19 mouse cellular contexts compared by ENCODE assay signal in the genomic region with DNA sequence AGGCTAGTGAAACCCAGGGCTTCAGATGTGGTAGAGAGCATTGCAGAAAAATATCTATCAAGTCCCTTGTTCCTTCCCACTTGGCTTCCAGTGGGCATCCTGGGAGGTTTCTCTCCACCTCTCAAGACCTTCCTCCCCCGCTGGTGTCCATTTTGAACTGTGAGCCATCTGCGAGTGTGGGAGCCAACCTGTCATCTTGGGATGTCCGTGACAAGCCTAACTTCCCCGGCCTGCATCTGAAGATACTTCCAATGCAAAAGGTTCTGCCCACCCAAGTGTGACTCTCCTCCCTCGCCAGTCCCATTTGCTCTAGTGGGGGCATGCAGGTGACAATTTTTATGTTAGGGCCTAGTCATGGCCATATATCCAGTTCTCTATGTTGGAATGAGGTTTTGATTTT.
DNase-seq lines count a peak whose midpoint lies in the region; ATAC-seq and TF ChIP-seq lines count a peak whose summit lies in the region.
"Had no signal": no experiment of that assay in that cellular context is flagged by ENCODE, and none has a peak within 500 bp of the region (broad histone marks: within the 10 kb centered on the region; RNA-seq: fewer than 3 reads in every experiment).

No protein-coding gene starts in this region.

- no peak for TF ChIP-seq CTCF in layer of hippocampus, adult 2 months (conservative IDR thresholded peaks at IDR 0.05)
- TF ChIP-seq CTCF in midbrain, postnatal 0 days (IDR thresholded peaks at IDR 0.05): no peak
- no peak for TF ChIP-seq CTCF in left cerebral cortex, adult 2 months (IDR thresholded peaks at IDR 0.05)

- no peak overlapping the region for H3K9ac ChIP-seq in hindbrain, embryonic 11.5 days (ENCODE audit: low read depth, low read length)
- H3K9ac ChIP-seq in midbrain, postnatal 0 days (replicated peaks; ENCODE audit: low read length, poor library complexity, severe bottlenecking): no peak overlapping the region

- H3K4me3 ChIP-seq in layer of hippocampus, adult 2 months: no peak overlapping the region
- no peak overlapping the region for H3K4me3 ChIP-seq in hindbrain, embryonic 11.5 days (ENCODE audit: low read depth, low read length)
- no peak overlapping the region for H3K4me3 ChIP-seq in midbrain, embryonic 10.5 days
- no peak overlapping the region for H3K4me3 ChIP-seq in midbrain, postnatal 0 days (ENCODE audit: low read depth, low read length)
- no peak overlapping the region for H3K4me3 ChIP-seq in left cerebral cortex, adult 2 months
- H3K4me3 ChIP-seq: erythroblast, embryonic 14.5 days; heart, embryonic 10.5 days; megakaryocyte, embryonic 14.5 days; myocyte had no signal

- ATAC-seq in hindbrain, embryonic 11.5 days (ENCODE audit: low FRiP score): peak; percentile 39; the same call in 1 of the 2 replicates
- ATAC-seq in midbrain, postnatal 0 days (ENCODE audit: low FRiP score): no peak
- ATAC-seq: CD4-positive, CD25-positive, alpha-beta regulatory T cell, adult 4 months; Patski had no signal

- 0 out of 2 replicates have a peak, but pooled peaks cover 6% of the 10 kb centered on the region for H3K4me1 ChIP-seq in hindbrain, embryonic 11.5 days (replicated peaks; ENCODE audit: control insufficient read depth, insufficient read depth, low read length)
- peaks cover 25% of the 10 kb centered on the region for H3K4me1 ChIP-seq in midbrain, embryonic 10.5 days
- peaks cover 21% of the 10 kb centered on the region for H3K4me1 ChIP-seq in midbrain, postnatal 0 days (ENCODE audit: insufficient read depth, low read length)
- H3K4me1 ChIP-seq: heart, embryonic 10.5 days had no signal

- no peaks in the 10 kb centered on the region for H3K9me3 ChIP-seq in hindbrain, embryonic 11.5 days (ENCODE audit: control insufficient read depth, low read length)
- H3K9me3 ChIP-seq in midbrain, embryonic 10.5 days (replicated peaks): no peaks in the 10 kb centered on the region
- no peaks in the 10 kb centered on the region for H3K9me3 ChIP-seq in midbrain, postnatal 0 days (ENCODE audit: low read length)
- H3K9me3 ChIP-seq: heart, embryonic 10.5 days had no signal

- 73% methylated on average over 5 of the region's 5 CpGs for WGBS in hindbrain, embryonic 11.5 days
- 72% methylated on average over 5 of the region's 5 CpGs for WGBS in midbrain, embryonic 10.5 days
- WGBS in midbrain, postnatal 0 days: 63% methylated on average over 5 of the region's 5 CpGs

- no peaks in the 10 kb centered on the region for H3K36me3 ChIP-seq in hindbrain, embryonic 11.5 days (ENCODE audit: control insufficient read depth, insufficient read depth, low read length)
- H3K36me3 ChIP-seq in midbrain, embryonic 10.5 days: no peaks in the 10 kb centered on the region
- H3K36me3 ChIP-seq in midbrain, postnatal 0 days (ENCODE audit: insufficient read depth, low read length): no peaks in the 10 kb centered on the region
- H3K36me3 ChIP-seq: heart, embryonic 10.5 days had no signal

- intact Hi-C loops in left cerebral cortex, adult 2 months (cut with DNase I): no loop called here

- no peak overlapping the region for H3K4me2 ChIP-seq in hindbrain, embryonic 11.5 days (replicated peaks; ENCODE audit: low read depth, low read length)
- H3K4me2 ChIP-seq in midbrain, postnatal 0 days (ENCODE audit: low read depth, low read length, poor library complexity, severe bottlenecking): no peak overlapping the region
- H3K4me2 ChIP-seq: liver, embryonic 11.5 days had no signal

- DNase-seq in layer of hippocampus, adult 2 months (ENCODE audit: low spot score in 2 of 2): no peak
- no peak for DNase-seq in layer of hippocampus, adult 11-12 months (ENCODE audit: low spot score)
- DNase-seq in hindbrain, embryonic 11.5 days (ENCODE audit: low spot score): peak; percentile 23
- DNase-seq in midbrain, embryonic 10.5 days (ENCODE audit: low spot score): no peak
- no peak for DNase-seq in midbrain, postnatal 0 days (ENCODE audit: low spot score)
- DNase-seq in cerebellum, postnatal 4 days (ENCODE audit: low spot score in 2 of 2): no peak
- no peak for DNase-seq in adrenal gland, postnatal 36 days
- DNase-seq in left cerebral cortex, adult 2 months (ENCODE audit: extremely low spot score in 1 of 2, low spot score in 2 of 2): no peak
- DNase-seq: adrenal gland, postnatal 10 days; cerebellum, postnatal 36 days; lung, adult 2 months; thymus, postnatal 14 days had no signal

- H3K27me3 ChIP-seq in hindbrain, embryonic 11.5 days (ENCODE audit: control insufficient read depth, insufficient read depth, low read length): no peaks in the 10 kb centered on the region
- H3K27me3 ChIP-seq in midbrain, embryonic 10.5 days (ENCODE audit: low read depth, poor library complexity, severe bottlenecking): peaks cover 12% of the 10 kb centered on the region; the same call in 1 of the 2 replicates
- no peaks in the 10 kb centered on the region for H3K27me3 ChIP-seq in midbrain, postnatal 0 days (ENCODE audit: insufficient read depth, low read length)
- H3K27me3 ChIP-seq: Patski had no signal

- peak overlapping the region; percentile 54; the same call in 1 of the 2 replicates for H3K27ac ChIP-seq in layer of hippocampus, adult 2 months
- no peak overlapping the region for H3K27ac ChIP-seq in hindbrain, embryonic 11.5 days (ENCODE audit: low read depth, low read length)
- H3K27ac ChIP-seq in midbrain, embryonic 10.5 days (replicated peaks): 0 out of 2 replicates have a peak overlapping the region, but pooled peaks have one; percentile 23
- H3K27ac ChIP-seq in midbrain, postnatal 0 days (ENCODE audit: low read depth, low read length): peak overlapping the region; percentile 72
- no peak overlapping the region for H3K27ac ChIP-seq in left cerebral cortex, adult 2 months
- H3K27ac ChIP-seq: heart, embryonic 10.5 days had no signal

Comparison
In these comparisons a context has a peak if more than half of its experiments do, and no peak if none do; other contexts are left out.
1. H3K27ac ChIP-seq: peak in layer of hippocampus, adult 2 months (single experiment), midbrain, embryonic 10.5 days (single experiment) and midbrain, postnatal 0 days (single experiment); none in hindbrain, embryonic 11.5 days (single experiment) and left cerebral cortex, adult 2 months (single experiment).